Mouse (Mus musculus) small intestine, adult 2 months (tissue): Measurements from ENCODE around the gene Kat6b.

ENCODE experiments used
- CTCF ChIP-seq: fragments of 200-500 bp; IDR thresholded peaks from 2 replicates; pipeline ENCODE4 v1.5.1; 2012; ENCODE audit warnings: low read depth, mild to moderate bottlenecking, control low read depth, inconsistent platforms, low read length, moderate library complexity, mixed read lengths; ENCODE audit not compliant: insufficient replicate concordance, insufficient read length; ENCODE audit errors: extremely low read depth
- POLR2A ChIP-seq: fragments of 200-500 bp; IDR thresholded peaks from 2 replicates; pipeline ENCODE4 v1.6.1; 2012; ENCODE audit warnings: low read depth, mild to moderate bottlenecking, control low read depth, inconsistent platforms, low read length, moderate library complexity

GRCm38 (mm10) chr14:21525674-21526073 is 44.4 kb downstream of the Kat6b start:
- TF ChIP-seq CTCF = no peak
- TF ChIP-seq POLR2A = no peak
